ENCODE assay signal across 21 mouse cellular contexts in the genomic region with DNA sequence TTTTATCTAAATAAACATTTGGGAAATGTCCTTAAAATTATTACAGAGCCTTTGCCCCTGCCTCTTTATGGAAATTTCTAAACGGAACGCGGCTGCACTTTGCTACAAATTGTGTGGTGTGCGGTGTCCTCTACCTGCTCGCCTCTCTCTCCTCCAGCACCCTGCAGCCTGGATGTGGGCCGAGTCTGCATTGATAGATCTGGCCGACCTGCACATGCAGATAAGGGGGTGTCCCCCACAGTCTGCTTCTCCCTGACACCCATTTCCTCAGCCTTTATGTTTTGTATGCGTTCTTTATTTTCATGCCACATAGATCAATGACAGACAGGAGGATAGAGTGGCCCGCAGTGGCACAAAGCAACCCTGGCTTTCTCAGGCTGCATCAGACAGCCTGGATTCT.
"Had no signal": no experiment of that assay in that cellular context is flagged by ENCODE, and none has a peak within 500 bp of the region (broad histone marks: within the 10 kb centered on the region; RNA-seq: fewer than 3 reads in every experiment).

No protein-coding gene starts in this region.

- DNase-seq: kidney, postnatal 10 days; kidney, postnatal 36 days; layer of hippocampus, postnatal 36 days; left cerebral cortex, postnatal 4 days; liver, postnatal 0 days; lung, embryonic 14.5 days; right cerebral cortex, postnatal 25 days; spleen, adult 18-20 months; thymus, postnatal 25 days had no signal

- H3K4me2 ChIP-seq: kidney, embryonic 15.5 days; limb, embryonic 12.5 days; limb, embryonic 15.5 days; liver, embryonic 11.5 days; lung, embryonic 14.5 days; midbrain, embryonic 12.5 days; midbrain, embryonic 15.5 days; neural tube, embryonic 12.5 days; neural tube, embryonic 15.5 days; stomach, embryonic 15.5 days had no signal

- H3K36me3 ChIP-seq: kidney, embryonic 15.5 days; limb, embryonic 12.5 days; limb, embryonic 15.5 days; midbrain, embryonic 12.5 days; midbrain, embryonic 15.5 days; neural tube, embryonic 12.5 days; neural tube, embryonic 15.5 days; stomach, embryonic 15.5 days had no signal

- H3K4me3 ChIP-seq: kidney, embryonic 15.5 days; limb, embryonic 12.5 days; limb, embryonic 15.5 days; midbrain, embryonic 12.5 days; midbrain, embryonic 15.5 days; neural tube, embryonic 12.5 days; neural tube, embryonic 15.5 days; stomach, embryonic 15.5 days had no signal

- H3K27ac ChIP-seq: kidney, embryonic 15.5 days; limb, embryonic 12.5 days; limb, embryonic 15.5 days; liver, embryonic 14.5 days; macrophage; midbrain, embryonic 12.5 days; midbrain, embryonic 15.5 days; neural tube, embryonic 12.5 days; neural tube, embryonic 15.5 days; stomach, embryonic 15.5 days had no signal

- ATAC-seq: liver, postnatal 0 days; lung, postnatal 0 days; midbrain, embryonic 15.5 days had no signal

- H3K9me3 ChIP-seq: kidney, embryonic 15.5 days; limb, embryonic 12.5 days; limb, embryonic 15.5 days; midbrain, embryonic 12.5 days; midbrain, embryonic 15.5 days; neural tube, embryonic 12.5 days; neural tube, embryonic 15.5 days; stomach, embryonic 15.5 days had no signal

- H3K4me1 ChIP-seq: kidney, embryonic 15.5 days; limb, embryonic 12.5 days; limb, embryonic 15.5 days; midbrain, embryonic 12.5 days; midbrain, embryonic 15.5 days; neural tube, embryonic 12.5 days; stomach, embryonic 15.5 days had no signal

- H3K9ac ChIP-seq: kidney, embryonic 15.5 days; limb, embryonic 12.5 days; limb, embryonic 15.5 days; liver, embryonic 14.5 days; liver, postnatal 0 days; lung, embryonic 14.5 days; midbrain, embryonic 12.5 days; midbrain, embryonic 15.5 days; neural tube, embryonic 12.5 days; neural tube, embryonic 15.5 days; stomach, embryonic 15.5 days had no signal

- H3K27me3 ChIP-seq: kidney, embryonic 15.5 days; limb, embryonic 12.5 days; limb, embryonic 15.5 days; midbrain, embryonic 12.5 days; midbrain, embryonic 15.5 days; neural tube, embryonic 12.5 days; neural tube, embryonic 15.5 days; stomach, embryonic 15.5 days had no signal
